Mouse (Mus musculus) liver, embryonic 13.5 days (tissue): ENCODE data around the gene Stk10. TPM values are rescaled to one million over a fixed set of nuclear protein-coding genes. Genes with fewer than 3 reads are reported as not detected.

ENCODE experiments used
- ATAC-seq: fragments of 200-750 bp; cut with Nextera tagmentation; 2 replicates; pipeline ENCODE4 v1.8.0; 2017; ENCODE audit warnings: low read depth, mild to moderate bottlenecking, moderate number of reproducible peaks, moderate library complexity
- DNase-seq: peaks from one replicate; pipeline ENCODE4 v3.0.0; 2022
- H3K27ac ChIP-seq: fragments of 300-500 bp; sonication (generic); 2 replicates; pipeline ENCODE4 v1.5.1; 2015; ENCODE audit warnings: moderate library complexity, mild to moderate bottlenecking, inconsistent platforms
- H3K27me3 ChIP-seq: fragments of 300-500 bp; sonication (generic); 2 replicates; pipeline ENCODE4 v1.6.1; 2015; ENCODE audit warnings: mild to moderate bottlenecking, inconsistent platforms
- H3K36me3 ChIP-seq: fragments of 300-500 bp; sonication (generic); 2 replicates; pipeline ENCODE4 v1.6.1; 2015; ENCODE audit warnings: mild to moderate bottlenecking, inconsistent platforms
- H3K4me1 ChIP-seq: fragments of 300-500 bp; sonication (generic); replicated peaks from 2 replicates; pipeline ENCODE4 v1.6.1; 2015; ENCODE audit warnings: inconsistent platforms
- H3K4me2 ChIP-seq: fragments of 300-500 bp; sonication (generic); 2 replicates; pipeline ENCODE4 v1.6.1; 2015; ENCODE audit warnings: inconsistent platforms, mild to moderate bottlenecking, moderate library complexity
- H3K4me3 ChIP-seq: fragments of 300-500 bp; sonication (generic); replicated peaks from 2 replicates; pipeline ENCODE4 v1.5.1; 2015; ENCODE audit warnings: mild to moderate bottlenecking, inconsistent platforms
- H3K9ac ChIP-seq: fragments of 300-500 bp; sonication (generic); 2 replicates; pipeline ENCODE4 v1.6.1; 2015; ENCODE audit warnings: mild to moderate bottlenecking, inconsistent platforms
- H3K9me3 ChIP-seq: fragments of 300-500 bp; sonication (generic); replicated peaks from 2 replicates; pipeline ENCODE4 v1.6.1; 2016; ENCODE audit warnings: inconsistent platforms
- WGBS: fragments of 180-500 bp; shearing (Covaris S2); methylation state at CpG from one replicate; pipeline ENCODE4 v1.1.7; 2015; ENCODE audit not compliant: insufficient replicate concordance; 5-methylcytosine and 5-hydroxymethylcytosine counted together
- polyA plus RNA-seq: library from polyadenylated mRNA; unstranded; fragments of >200 nt; fragmentation: Nextera tagmentation; extraction: Ambion mirVana; gene quantifications from 2 replicates; pipeline ENCODE4 v1.2.1, GENCODE M21; 2015

The Stk10 gene
- polyA plus RNA-seq, 1 experiment from 2014 or later = 3.0 TPM

GRCm38 (mm10) chr11:32622479-32623190, 89.5 kb downstream of the Stk10 start:
- 81% methylated on average over 13 of the region's 13 CpGs for WGBS
- ATAC-seq (no peak), DNase-seq (no peak)
- Histone ChIP-seq H3K27ac (no peak overlapping the region), H3K4me1 (peaks cover 7% of the 10 kb centered on the region), H3K27me3 (no peaks in the 10 kb centered on the region), H3K4me3 (no peak overlapping the region), H3K9me3 (no peaks in the 10 kb centered on the region), H3K36me3 (peaks cover 20% of the 10 kb centered on the region), H3K9ac (no peak overlapping the region), H3K4me2 (no peak overlapping the region)

DNA sequence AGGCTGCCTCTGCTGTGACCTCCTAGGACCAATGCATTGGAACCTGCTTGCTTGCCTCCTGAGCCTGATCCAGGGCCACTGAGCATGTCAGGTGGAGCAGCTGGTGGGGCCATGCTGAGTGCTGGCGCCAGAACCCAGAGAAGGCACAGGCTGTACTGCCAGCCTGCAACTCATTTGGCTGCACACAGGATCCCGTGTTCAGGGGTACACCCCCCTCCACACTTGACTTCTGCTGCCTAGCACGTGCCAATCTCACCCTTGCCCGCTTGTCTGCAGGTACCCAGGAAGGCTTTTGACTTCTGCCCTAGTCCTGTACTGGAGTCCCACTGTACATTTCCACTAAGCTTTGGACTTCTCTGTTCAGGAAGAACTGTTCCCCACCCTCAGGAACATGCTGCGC, 90.1 kb downstream of the Stk10 start:
- DNase-seq = no peak
- Histone ChIP-seq H3K36me3 (peaks cover 14% of the 10 kb centered on the region), H3K4me3 (no peak overlapping the region), H3K9ac (no peak overlapping the region), H3K27me3 (no peaks in the 10 kb centered on the region), H3K4me2 (no peak overlapping the region), H3K27ac (no peak overlapping the region), H3K9me3 (no peaks in the 10 kb centered on the region), H3K4me1 (peaks cover 7% of the 10 kb centered on the region)
- ATAC-seq = no peak
- 79% methylated on average over 5 of the region's 5 CpGs for WGBS

- Histone ChIP-seq H3K4me2 (no peak overlapping the region), H3K9me3 (no peaks in the 10 kb centered on the region), H3K27ac (no peak overlapping the region), H3K4me3 (no peak overlapping the region), H3K27me3 (no peaks in the 10 kb centered on the region), H3K9ac (no peak overlapping the region), H3K4me1 (peaks cover 6% of the 10 kb centered on the region), H3K36me3 (peaks cover 11% of the 10 kb centered on the region; the same call in 1 of the 2 replicates)
- 86% methylated on average over 6 of the region's 6 CpGs for WGBS
- ATAC-seq = no peak
- DNase-seq = no peak
Observed at GRCm38 (mm10) chr11:32623912-32624311, 90.8 kb downstream of the Stk10 start.

DNA sequence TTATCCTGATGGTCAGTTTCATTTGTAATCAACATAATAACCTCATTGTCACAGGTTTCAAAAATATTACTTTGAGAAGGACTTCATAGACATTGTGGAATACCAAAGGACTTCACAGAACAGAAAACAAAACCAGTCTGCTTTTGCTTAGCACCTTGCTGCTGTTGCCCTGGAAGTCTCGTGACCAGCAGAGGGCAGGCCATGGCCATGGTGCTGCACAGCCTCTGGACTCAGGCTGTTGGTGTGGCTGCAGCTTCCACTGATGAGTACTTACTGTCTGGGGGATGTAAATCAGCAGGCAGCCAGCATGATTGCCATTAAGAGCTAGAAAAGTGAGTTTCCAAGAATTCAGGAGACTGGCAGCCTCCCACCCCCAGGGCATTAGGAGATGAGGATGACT, 92.6 kb downstream of the Stk10 start:
- no peaks in the 10 kb centered on the region for H3K9me3 ChIP-seq
- ATAC-seq = no peak
- no peaks in the 10 kb centered on the region for H3K27me3 ChIP-seq
- H3K4me2 ChIP-seq = no peak overlapping the region
- DNase-seq = no peak
- H3K4me3 ChIP-seq = no peak overlapping the region
- H3K27ac ChIP-seq = no peak overlapping the region
- H3K4me1 ChIP-seq = no peaks in the 10 kb centered on the region
- peaks cover 11% of the 10 kb centered on the region; the same call in 1 of the 2 replicates for H3K36me3 ChIP-seq
- 20% methylated on average over 1 of the region's 1 CpGs for WGBS
- no peak overlapping the region for H3K9ac ChIP-seq

DNA sequence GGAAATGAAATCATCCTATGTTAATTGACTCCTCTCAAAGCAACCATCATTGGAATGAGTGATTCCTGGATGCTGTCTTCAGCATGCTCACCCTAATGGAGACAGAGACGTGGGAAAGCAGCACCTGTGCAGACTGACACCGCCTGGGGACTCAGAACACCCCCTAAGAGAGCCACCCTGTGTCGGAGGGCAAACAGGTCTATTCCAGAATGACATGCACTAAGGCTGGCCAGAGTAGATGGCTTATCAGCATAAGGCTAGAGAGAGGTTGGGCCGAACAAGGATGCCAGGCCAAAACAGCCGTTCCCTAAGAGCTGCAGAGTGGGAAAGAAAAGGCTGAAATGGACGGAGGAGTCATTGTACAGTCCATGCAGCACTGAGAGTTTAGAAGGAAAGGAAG, 93.0 kb downstream of the Stk10 start:
- WGBS = 65% methylated on average over 6 of the region's 6 CpGs
- no peaks in the 10 kb centered on the region for H3K9me3 ChIP-seq
- no peak overlapping the region for H3K4me3 ChIP-seq
- no peak overlapping the region for H3K27ac ChIP-seq
- H3K4me1 ChIP-seq = no peaks in the 10 kb centered on the region
- DNase-seq (no peak), ATAC-seq (no peak)
- no peaks in the 10 kb centered on the region for H3K27me3 ChIP-seq
- H3K4me2 ChIP-seq = no peak overlapping the region
- no peak overlapping the region for H3K9ac ChIP-seq
- peaks cover 11% of the 10 kb centered on the region; the same call in 1 of the 2 replicates for H3K36me3 ChIP-seq

DNA sequence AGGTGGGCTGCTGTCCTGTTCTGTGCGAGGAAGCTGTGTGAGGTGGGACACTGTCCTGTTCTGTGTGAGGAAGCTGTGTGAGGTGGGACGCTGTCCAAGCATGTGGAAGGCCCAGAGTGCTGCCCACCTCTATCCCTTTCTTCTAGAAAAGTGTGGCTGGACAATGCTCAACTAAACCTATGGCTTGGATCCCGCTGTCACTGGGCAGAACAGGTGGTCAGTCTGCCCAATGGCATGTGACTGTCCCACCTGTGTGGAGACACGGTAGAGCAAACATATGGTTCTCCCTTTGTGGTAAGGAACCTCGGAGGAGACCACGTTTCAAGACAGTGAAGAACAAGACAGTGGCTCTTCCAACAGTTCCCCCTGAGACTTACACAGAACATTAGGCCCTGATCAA, 94.8 kb downstream of the Stk10 start:
- H3K4me2 ChIP-seq = no peak overlapping the region
- H3K27ac ChIP-seq = no peak overlapping the region
- no peak overlapping the region for H3K4me3 ChIP-seq
- no peak for ATAC-seq
- no peaks in the 10 kb centered on the region for H3K9me3 ChIP-seq
- 45% methylated on average over 6 of the region's 6 CpGs for WGBS
- H3K27me3 ChIP-seq = no peaks in the 10 kb centered on the region
- H3K9ac ChIP-seq = no peak overlapping the region
- no peaks in the 10 kb centered on the region for H3K36me3 ChIP-seq
- H3K4me1 ChIP-seq = no peaks in the 10 kb centered on the region
- no peak for DNase-seq

GRCm38 (mm10) chr11:32629713-32630211, 96.7 kb downstream of the Stk10 start:
- Histone ChIP-seq H3K36me3 (no peaks in the 10 kb centered on the region), H3K9ac (no peak overlapping the region), H3K4me3 (no peak overlapping the region), H3K4me2 (no peak overlapping the region), H3K27me3 (no peaks in the 10 kb centered on the region), H3K9me3 (no peaks in the 10 kb centered on the region), H3K27ac (no peak overlapping the region), H3K4me1 (peaks cover 7% of the 10 kb centered on the region)
- DNase-seq = no peak
- 52% methylated on average over 4 of the region's 4 CpGs for WGBS
- no peak for ATAC-seq

DNA sequence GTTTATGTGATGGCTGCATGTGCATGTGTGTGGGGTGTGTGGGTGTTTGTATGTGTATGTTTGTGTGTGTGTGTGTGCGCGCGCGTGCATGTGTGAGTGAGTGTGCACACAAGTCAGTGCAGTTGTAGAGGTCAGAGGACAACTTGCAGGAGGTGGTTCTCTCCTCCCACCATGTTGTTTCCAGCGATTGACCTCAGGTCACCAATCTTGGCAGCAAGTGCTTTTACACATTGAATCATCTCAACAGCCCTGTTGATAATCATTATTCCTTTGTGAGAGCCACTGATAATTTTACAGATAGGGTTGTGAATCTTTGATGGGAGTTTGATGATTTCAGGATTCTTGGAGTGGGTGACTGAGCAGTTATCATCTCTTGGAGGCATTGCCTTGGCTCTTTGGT, 99.6 kb downstream of the Stk10 start:
- Histone ChIP-seq H3K9me3 (no peaks in the 10 kb centered on the region), H3K4me2 (no peak overlapping the region), H3K9ac (no peak overlapping the region), H3K27me3 (no peaks in the 10 kb centered on the region), H3K27ac (no peak overlapping the region), H3K4me3 (no peak overlapping the region), H3K4me1 (peaks cover 28% of the 10 kb centered on the region), H3K36me3 (no peaks in the 10 kb centered on the region)
- 94% methylated on average over 5 of the region's 5 CpGs for WGBS
- ATAC-seq (no peak), DNase-seq (no peak)

DNA sequence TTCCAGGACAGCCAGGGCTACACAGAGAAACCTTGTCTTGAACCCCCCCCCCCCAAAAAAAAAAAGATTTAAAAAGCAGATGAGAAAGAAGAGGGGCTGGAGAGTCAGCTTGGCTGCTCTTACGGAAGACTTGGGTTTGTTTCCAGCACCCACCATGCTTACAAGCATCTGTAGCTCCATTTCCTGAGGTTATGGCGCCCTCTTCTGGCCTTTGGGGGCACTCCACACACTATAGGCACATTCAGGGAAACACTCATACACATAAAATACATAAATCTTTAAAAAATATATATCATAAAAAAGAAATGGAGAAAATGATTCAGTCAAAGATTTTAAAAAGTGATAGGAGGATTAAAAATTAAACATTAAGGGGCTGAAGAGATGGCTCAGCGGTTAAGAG, 100.4 kb downstream of the Stk10 start:
- H3K9ac ChIP-seq = no peak overlapping the region
- no peak for ATAC-seq
- H3K27ac ChIP-seq = no peak overlapping the region
- peaks cover 33% of the 10 kb centered on the region for H3K4me1 ChIP-seq
- WGBS = 59% methylated on average over 3 of the region's 3 CpGs
- H3K4me3 ChIP-seq = no peak overlapping the region
- no peak overlapping the region for H3K4me2 ChIP-seq
- no peaks in the 10 kb centered on the region for H3K27me3 ChIP-seq
- no peaks in the 10 kb centered on the region for H3K36me3 ChIP-seq
- no peak for DNase-seq
- H3K9me3 ChIP-seq = no peaks in the 10 kb centered on the region

DNA sequence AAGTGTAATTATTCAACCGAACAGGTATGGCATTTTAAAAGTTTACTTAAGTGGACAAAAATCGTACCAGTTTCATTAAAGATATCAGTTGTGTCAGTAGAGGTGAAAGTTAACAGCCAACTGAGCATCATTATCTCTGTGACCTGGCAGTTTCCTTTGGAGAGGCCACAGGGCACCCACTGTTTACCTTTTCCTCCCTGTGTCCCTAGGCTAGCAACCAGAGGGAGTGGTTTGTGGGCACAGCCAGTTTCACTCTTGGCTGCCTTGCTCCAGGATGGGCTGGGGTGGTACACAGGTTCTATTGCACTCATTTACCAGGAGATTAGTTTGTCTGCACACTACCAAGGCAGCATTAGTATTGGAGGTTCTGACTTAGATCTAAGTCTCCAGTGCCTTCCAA, 101.0 kb downstream of the Stk10 start:
- no peak for DNase-seq
- WGBS = 43% methylated on average over 2 of the region's 2 CpGs
- peak overlapping the region; percentile 54 for H3K27ac ChIP-seq

GRCm38 (mm10) chr11:32634842-32635241, 101.7 kb downstream of the Stk10 start:
- Histone ChIP-seq H3K4me3 (no peak overlapping the region), H3K9ac (no peak overlapping the region), H3K4me1 (peaks cover 37% of the 10 kb centered on the region), H3K27me3 (no peaks in the 10 kb centered on the region), H3K36me3 (no peaks in the 10 kb centered on the region), H3K4me2 (no peak overlapping the region), H3K9me3 (no peaks in the 10 kb centered on the region), H3K27ac (peak overlapping the region; percentile 54)
- WGBS = 31% methylated on average over 2 of the region's 2 CpGs
- ATAC-seq (peak; percentile 66), DNase-seq (no peak)

More for the DNA sequence above, 101.0 kb downstream of the Stk10 start:
- Histone ChIP-seq H3K4me3 (no peak overlapping the region), H3K27me3 (no peaks in the 10 kb centered on the region), H3K9ac (no peak overlapping the region), H3K9me3 (no peaks in the 10 kb centered on the region), H3K36me3 (no peaks in the 10 kb centered on the region), H3K4me1 (peaks cover 36% of the 10 kb centered on the region), H3K4me2 (no peak overlapping the region)
- 0 out of 2 replicates have a peak, but pooled peaks have one; percentile 43 for ATAC-seq

DNA sequence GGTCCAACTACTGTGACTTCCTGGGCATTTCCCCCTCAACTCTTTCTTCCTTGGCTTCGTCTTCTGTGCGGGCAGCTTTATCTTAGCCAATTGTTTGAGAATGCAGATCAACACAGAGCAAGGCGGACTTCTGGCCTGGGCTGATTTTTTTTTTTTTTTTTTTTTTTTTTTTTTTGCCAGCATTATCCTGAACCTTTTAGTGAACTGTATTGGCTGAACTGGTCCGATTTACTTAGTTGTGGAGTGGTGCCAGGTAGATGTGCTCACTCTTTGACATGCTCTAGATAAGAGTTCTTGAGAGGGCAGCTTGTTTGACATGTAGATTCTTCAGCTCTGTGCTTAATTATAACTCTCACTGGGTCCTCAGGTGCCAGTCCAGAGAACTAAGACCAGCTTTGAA, 103.2 kb downstream of the Stk10 start:
- H3K9ac ChIP-seq = no peak overlapping the region
- DNase-seq (no peak), ATAC-seq (no peak)
- H3K4me3 ChIP-seq = no peak overlapping the region
- 18% methylated on average over 4 of the region's 4 CpGs for WGBS
- H3K27me3 ChIP-seq = no peaks in the 10 kb centered on the region
- H3K4me1 ChIP-seq = peaks cover 51% of the 10 kb centered on the region
- no peak overlapping the region for H3K27ac ChIP-seq
- no peaks in the 10 kb centered on the region for H3K9me3 ChIP-seq
- H3K36me3 ChIP-seq = no peaks in the 10 kb centered on the region
- H3K4me2 ChIP-seq = no peak overlapping the region
